Mouse (Mus musculus): ENCODE measurements around the gene Tbkbp1. TPM values are rescaled to one million over a fixed set of nuclear protein-coding genes. Genes with fewer than 3 reads are reported as not detected.

Gene Tbkbp1
- polyA plus RNA-seq, 1 experiment: 0.15 TPM

DNA sequence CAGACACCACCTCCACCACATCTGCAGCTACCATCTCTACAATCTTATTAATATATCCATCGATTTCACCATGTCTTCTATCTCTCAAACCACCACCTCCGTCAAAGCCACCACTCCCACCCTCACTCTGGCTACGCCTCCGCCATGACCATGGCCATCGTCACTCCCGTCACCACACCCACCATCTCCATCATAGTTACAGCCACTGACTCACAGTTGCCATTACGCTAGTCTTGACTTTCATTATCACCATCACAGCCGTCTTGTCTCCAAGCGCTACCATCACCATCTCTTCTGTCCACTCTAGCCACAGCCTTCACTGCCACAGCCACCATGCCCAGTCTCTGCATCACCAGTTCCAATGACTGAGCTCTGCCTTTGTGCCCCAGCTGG lies 47.2 kb downstream of the Tbkbp1 start:
- Histone ChIP-seq H3K4me3 (replicated peaks) (no peak overlapping the region), H3K36me3 (ENCODE audit: control insufficient read depth) (no peaks in the 10 kb centered on the region), H3K27me3 (ENCODE audit: control insufficient read depth) (peaks cover 15% of the 10 kb centered on the region), H3K9me3 (ENCODE audit: control insufficient read depth, low read length) (no peaks in the 10 kb centered on the region), H3K4me1 (ENCODE audit: control insufficient read depth) (no peaks in the 10 kb centered on the region)
- TF ChIP-seq TAL1 (IDR thresholded peaks at IDR 0.05; ENCODE audit: low read length): no peak
- TF ChIP-seq GATA1 (IDR thresholded peaks at IDR 0.05; ENCODE audit: low read length): no peak

DNA sequence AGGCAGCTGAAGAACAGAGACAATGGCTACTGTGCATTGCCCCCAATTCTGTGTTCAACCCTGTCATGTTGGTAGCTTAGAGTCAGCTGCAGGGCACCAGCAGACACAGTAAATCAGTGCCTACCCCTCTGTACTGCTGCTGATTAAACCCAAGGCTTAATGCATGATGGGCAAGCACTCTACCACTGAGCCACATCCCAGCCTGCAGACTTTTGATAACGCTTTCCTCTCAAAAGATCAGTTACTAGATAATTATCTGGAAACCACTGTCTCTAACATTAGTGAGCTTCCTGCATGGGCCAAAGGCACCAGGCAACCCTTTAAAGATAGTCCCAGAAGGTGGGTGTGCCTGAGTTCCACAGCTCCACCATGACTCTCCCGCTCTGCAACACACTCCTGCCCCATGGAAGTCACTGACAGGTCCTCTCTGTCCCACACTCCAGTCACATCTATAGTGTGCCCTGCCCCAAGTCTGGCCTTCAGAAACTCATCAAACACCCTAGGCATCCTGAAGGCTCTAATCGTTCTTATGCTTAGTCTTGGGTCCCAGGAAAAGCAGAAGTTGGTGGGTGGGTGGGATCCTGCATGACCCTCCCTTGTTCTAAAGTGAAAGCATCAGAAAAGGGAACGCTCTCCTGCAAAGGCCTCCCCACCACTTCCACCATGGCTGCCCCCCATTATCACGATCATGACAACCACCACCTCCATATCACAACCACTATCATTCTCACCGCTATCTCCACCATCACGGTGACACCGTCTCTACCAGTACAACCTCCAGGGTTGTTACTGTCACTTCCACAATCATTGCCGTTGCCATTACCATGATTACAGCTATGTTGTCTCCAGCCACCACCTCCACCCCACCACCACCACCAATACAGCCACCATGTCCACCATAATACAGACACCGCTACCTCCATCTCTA lies 47.9 kb downstream of the Tbkbp1 start:
- TF ChIP-seq TAL1 (IDR thresholded peaks at IDR 0.05; ENCODE audit: low read length) (no peak), GATA1 (IDR thresholded peaks at IDR 0.05; ENCODE audit: low read length) (no peak)

DNA sequence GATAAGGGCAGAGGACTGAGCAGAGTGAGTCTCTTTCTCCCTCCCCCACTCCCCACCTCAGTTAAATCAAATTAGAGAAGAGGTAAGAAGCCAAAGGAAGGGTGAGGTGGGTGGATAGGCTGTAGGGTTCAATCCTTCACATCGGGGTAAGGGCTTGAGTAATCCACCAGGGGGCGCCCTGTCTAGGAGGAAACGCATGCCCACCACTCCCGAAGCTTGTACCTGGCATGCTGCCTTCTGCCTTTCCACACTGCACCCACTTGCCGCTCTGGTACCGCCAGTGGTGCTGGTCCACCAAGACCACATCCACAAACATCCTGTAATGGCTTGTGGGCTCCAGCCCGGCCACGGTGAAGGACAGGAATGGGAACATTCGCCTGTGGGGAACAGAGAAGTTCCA lies 49.6 kb downstream of the Tbkbp1 start:
- TF ChIP-seq TAL1 (IDR thresholded peaks at IDR 0.05; ENCODE audit: low read length) (no peak), GATA1 (IDR thresholded peaks at IDR 0.05; ENCODE audit: low read length) (no peak)
- Histone ChIP-seq H3K4me1 (ENCODE audit: control insufficient read depth) (no peaks in the 10 kb centered on the region), H3K36me3 (ENCODE audit: control insufficient read depth) (no peaks in the 10 kb centered on the region), H3K27me3 (ENCODE audit: control insufficient read depth) (peaks cover 37% of the 10 kb centered on the region), H3K4me3 (replicated peaks) (no peak overlapping the region), H3K9me3 (ENCODE audit: control insufficient read depth, low read length) (no peaks in the 10 kb centered on the region)

More for the DNA sequence above, 47.9 kb downstream of the Tbkbp1 start:
- Histone ChIP-seq H3K4me1 (ENCODE audit: control insufficient read depth) (no peaks in the 10 kb centered on the region), H3K9me3 (ENCODE audit: control insufficient read depth, low read length) (no peaks in the 10 kb centered on the region), H3K27me3 (ENCODE audit: control insufficient read depth) (peaks cover 21% of the 10 kb centered on the region), H3K4me3 (replicated peaks) (no peak overlapping the region), H3K36me3 (ENCODE audit: control insufficient read depth) (no peaks in the 10 kb centered on the region)

DNA sequence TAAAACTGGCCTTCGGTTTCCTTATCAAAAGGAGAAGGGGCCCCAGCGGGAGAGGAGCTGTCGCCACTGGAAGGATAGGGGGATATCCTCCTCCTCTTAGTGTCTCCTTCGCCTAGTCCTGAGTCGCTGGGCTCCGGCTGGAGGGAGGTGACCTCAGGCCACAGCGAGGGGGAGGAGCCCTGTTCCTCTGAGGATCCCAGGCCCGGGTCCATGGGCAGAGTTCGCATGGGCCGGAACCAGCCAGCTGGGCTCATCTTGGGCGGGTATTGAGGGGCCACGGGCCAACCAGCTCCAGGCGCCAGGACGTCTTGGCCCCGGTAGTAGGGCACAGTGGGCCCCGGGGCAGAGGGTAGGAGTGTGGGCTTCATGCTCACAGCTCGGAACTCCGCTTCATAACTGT lies 52.5 kb downstream of the Tbkbp1 start:
- H3K4me1 ChIP-seq (ENCODE audit: control insufficient read depth): no peaks in the 10 kb centered on the region
- H3K4me3 ChIP-seq (replicated peaks): no peak overlapping the region
- peaks cover 38% of the 10 kb centered on the region for H3K27me3 ChIP-seq (ENCODE audit: control insufficient read depth)
- TF ChIP-seq TAL1 (IDR thresholded peaks at IDR 0.05; ENCODE audit: low read length) (no peak), GATA1 (IDR thresholded peaks at IDR 0.05; ENCODE audit: low read length) (no peak)
- H3K36me3 ChIP-seq (ENCODE audit: control insufficient read depth): no peaks in the 10 kb centered on the region
- H3K9me3 ChIP-seq (ENCODE audit: control insufficient read depth, low read length): no peaks in the 10 kb centered on the region

DNA sequence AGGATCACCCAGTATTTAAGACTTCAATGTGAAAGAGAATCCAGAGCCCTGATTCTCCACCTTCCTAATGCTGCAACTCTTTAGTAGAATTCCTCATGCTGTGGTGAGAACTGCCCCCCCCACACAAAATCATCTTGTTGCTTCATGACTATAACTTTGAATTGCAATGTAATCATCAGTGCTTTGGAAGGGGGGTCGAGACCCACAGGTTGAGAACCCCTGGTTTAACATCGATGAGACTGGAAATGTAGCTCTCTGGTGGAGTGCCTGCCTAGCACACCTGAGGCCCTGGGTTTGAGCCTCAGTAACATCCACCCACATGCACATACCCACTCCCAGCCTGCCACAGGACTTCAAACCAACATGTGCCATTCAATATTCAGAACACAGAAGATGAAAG lies 56.7 kb downstream of the Tbkbp1 start:
- no peak for TF ChIP-seq GATA1 (IDR thresholded peaks at IDR 0.05; ENCODE audit: low read length)
- no peak for TF ChIP-seq TAL1 (IDR thresholded peaks at IDR 0.05; ENCODE audit: low read length)
- Histone ChIP-seq H3K36me3 (ENCODE audit: control insufficient read depth) (no peaks in the 10 kb centered on the region), H3K27me3 (ENCODE audit: control insufficient read depth) (peaks cover 34% of the 10 kb centered on the region), H3K4me1 (ENCODE audit: control insufficient read depth) (no peaks in the 10 kb centered on the region), H3K4me3 (replicated peaks) (no peak overlapping the region), H3K9me3 (ENCODE audit: control insufficient read depth, low read length) (no peaks in the 10 kb centered on the region)

DNA sequence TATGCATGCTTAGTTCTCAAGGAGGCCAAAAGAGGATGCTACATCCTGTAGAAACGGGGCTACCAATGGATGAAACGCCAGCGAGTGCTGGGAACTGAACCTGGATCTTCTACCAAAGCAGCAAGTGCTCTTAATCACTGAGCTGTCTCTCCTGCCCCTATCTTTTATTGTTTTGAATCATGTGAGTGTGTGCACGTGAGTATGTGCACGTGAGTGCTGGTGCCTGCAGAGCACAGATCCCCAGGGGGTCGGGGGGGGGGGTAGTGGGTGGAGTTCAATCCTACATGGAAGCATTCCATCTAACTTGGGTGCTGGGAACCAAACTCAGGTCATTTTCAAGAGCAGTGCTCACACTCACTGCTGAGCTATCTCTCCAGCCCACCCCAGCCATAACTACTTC lies 64.9 kb downstream of the Tbkbp1 start:
- Histone ChIP-seq H3K36me3 (ENCODE audit: control insufficient read depth) (no peaks in the 10 kb centered on the region), H3K4me3 (replicated peaks) (no peak overlapping the region), H3K4me1 (ENCODE audit: control insufficient read depth) (no peaks in the 10 kb centered on the region), H3K27me3 (ENCODE audit: control insufficient read depth) (peaks cover 15% of the 10 kb centered on the region), H3K9me3 (ENCODE audit: control insufficient read depth, low read length) (peaks cover 12% of the 10 kb centered on the region)
- no peak for TF ChIP-seq TAL1 (IDR thresholded peaks at IDR 0.05; ENCODE audit: low read length)
- no peak for TF ChIP-seq GATA1 (IDR thresholded peaks at IDR 0.05; ENCODE audit: low read length)

Other genes starting within 250 kb of the Tbkbp1 start
- gene Cdk5rap3, start 235.0 kb downstream of the Tbkbp1 start, polyA plus RNA-seq (2012): 2.9 and 4.8 TPM in 2 replicates
- 0.95 and 3.0 TPM in 2 replicates for gene Prr15l, start 223.4 kb downstream of the Tbkbp1 start, polyA plus RNA-seq (2012)
- 42.1 and 83.7 TPM in 2 replicates for gene Pnpo, start 207.5 kb downstream of the Tbkbp1 start, polyA plus RNA-seq (2012)
- gene Sp2, start 168.5 kb downstream of the Tbkbp1 start, polyA plus RNA-seq (2012): 16.7 and 23.0 TPM in 2 replicates
- gene Sp6, start 138.1 kb downstream of the Tbkbp1 start, polyA plus RNA-seq (2012): not detected in 2 replicates
- 0.27 and 0.41 TPM in 2 replicates for gene Scrn2, start 121.6 kb downstream of the Tbkbp1 start, polyA plus RNA-seq (2012)
- gene Lrrc46, start 110.1 kb downstream of the Tbkbp1 start, polyA plus RNA-seq (2012): not detected in 2 replicates
- 1.7 and 2.4 TPM in 2 replicates for gene Mrpl10, start 109.9 kb downstream of the Tbkbp1 start, polyA plus RNA-seq (2012)
- gene Osbpl7, start 100.9 kb downstream of the Tbkbp1 start, polyA plus RNA-seq (2012): 0.10 and 0.16 TPM in 2 replicates
- gene Tbx21, start 36.2 kb downstream of the Tbkbp1 start, polyA plus RNA-seq (2012): 0.02 TPM in 1 of 2 replicates, not detected in the other
- 2.4 and 2.5 TPM in 2 replicates for gene Kpnb1, start 36.4 kb upstream of the Tbkbp1 start, polyA plus RNA-seq (2012)
- 1.5 and 2.9 TPM in 2 replicates for gene Npepps, start 129.1 kb upstream of the Tbkbp1 start, polyA plus RNA-seq (2012)
- gene Mrpl45, start 164.2 kb upstream of the Tbkbp1 start, polyA plus RNA-seq (2012): 0.43 and 0.55 TPM in 2 replicates
- gene Gpr179, start 200.6 kb upstream of the Tbkbp1 start, polyA plus RNA-seq (2012): not detected in 2 replicates
- gene Socs7, start 211.1 kb upstream of the Tbkbp1 start, polyA plus RNA-seq (2012): 0.19 and 0.24 TPM in 2 replicates

Measured in erythroblast, embryonic 14.5 days (primary cell).